Mouse (Mus musculus) olfactory bulb, adult 2 months (tissue): ENCODE results near the gene Yeats4.

Experiments used
- CTCF ChIP-seq: fragments of 200-500 bp; IDR thresholded peaks from 2 replicates; pipeline ENCODE4 v1.5.1; 2012; ENCODE audit warnings: low read depth, mild to moderate bottlenecking, low read length, moderate library complexity; ENCODE audit not compliant: insufficient read depth
- POLR2A ChIP-seq: fragments of 200-500 bp; IDR thresholded peaks from 2 replicates; pipeline ENCODE4 v1.6.1; 2012; ENCODE audit warnings: mild to moderate bottlenecking, low read depth, low read length, moderate library complexity; ENCODE audit not compliant: insufficient read depth

- TF ChIP-seq CTCF (no peak), POLR2A (no peak)
Measured at GRCm38 (mm10) chr10:117259870-117260269, 35.6 kb upstream of the Yeats4 start.
